Mouse (Mus musculus): Measurements from ENCODE around the gene Gtf2a1. TPM values are rescaled to one million over a fixed set of nuclear protein-coding genes. Genes with fewer than 3 reads are reported as not detected.
"Not testable (repeated sequence)": the region's sequence is repeated elsewhere in the genome, so short reads cannot be mapped to it uniquely, and the experiment has no call there.

Gtf2a1 gene
- total RNA-seq, 2 experiments from 2014 or later, result 23.1 to 29.9 TPM

DNA sequence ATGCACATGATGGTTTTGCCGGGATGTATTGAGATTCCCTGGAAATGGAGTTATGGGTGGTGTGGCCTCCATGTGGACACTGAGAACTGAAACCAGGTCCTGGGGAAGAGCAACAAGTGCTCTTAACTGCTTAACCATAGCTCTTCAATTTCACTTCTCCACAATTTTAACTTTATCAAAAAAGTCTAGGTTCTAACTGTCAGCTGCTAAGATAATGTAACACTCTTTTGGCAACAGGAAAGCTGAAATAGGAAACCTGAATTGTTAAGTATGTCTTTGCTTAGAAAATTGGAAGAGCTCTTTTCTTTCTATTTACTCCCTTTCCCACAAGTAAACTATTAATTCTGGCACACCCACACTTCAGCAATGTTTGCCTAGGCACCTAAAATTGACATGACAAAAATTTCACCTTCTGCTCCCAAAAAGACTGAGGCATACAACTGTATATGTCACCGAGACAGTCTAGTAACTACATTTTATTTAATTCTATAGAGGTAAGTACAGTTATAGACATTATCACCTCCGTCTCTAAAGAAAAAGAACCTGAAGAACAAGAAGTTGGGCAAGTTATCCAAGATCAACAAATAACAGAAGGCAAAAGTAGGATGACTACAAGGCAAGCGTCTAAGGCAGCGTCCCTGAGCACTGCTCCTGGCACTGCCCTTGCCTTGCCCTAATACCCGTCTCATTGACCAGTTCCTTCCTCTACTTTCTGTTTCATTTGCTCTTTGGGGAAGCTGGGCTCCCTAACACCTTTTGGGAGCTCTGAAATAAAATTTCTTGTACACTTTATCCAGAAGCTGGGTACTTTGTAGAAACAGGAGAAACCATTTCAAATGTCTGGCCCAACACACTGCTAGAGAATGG lies 8.8 kb downstream of the Gtf2a1 start:
- no peak for DNase-seq

DNA sequence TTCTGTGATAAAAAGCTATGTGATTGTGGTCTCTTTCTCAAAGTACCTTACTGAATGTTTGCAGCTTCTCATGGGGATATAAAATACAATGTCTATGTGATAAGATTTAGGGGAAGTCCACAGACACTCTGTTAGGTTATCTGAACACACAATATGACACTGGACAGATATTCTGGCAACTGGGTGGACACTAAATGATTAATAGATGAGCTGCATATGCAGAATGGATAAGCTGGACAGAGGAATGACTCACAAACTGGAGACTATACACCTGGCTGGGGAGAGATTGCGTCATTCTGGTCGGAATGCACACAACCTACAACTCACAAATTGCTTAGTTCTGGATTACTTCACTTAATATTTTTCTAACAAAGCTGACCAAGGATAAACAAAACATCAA lies 10.6 kb downstream of the Gtf2a1 start:
- no peak for DNase-seq

GRCm38 (mm10) chr12:91571708-91572107 lies 18.6 kb downstream of the Gtf2a1 start:
- no peak for DNase-seq

- DNase-seq, result no peak
Measured at GRCm38 (mm10) chr12:91569255-91569654, 21.0 kb downstream of the Gtf2a1 start.

DNA sequence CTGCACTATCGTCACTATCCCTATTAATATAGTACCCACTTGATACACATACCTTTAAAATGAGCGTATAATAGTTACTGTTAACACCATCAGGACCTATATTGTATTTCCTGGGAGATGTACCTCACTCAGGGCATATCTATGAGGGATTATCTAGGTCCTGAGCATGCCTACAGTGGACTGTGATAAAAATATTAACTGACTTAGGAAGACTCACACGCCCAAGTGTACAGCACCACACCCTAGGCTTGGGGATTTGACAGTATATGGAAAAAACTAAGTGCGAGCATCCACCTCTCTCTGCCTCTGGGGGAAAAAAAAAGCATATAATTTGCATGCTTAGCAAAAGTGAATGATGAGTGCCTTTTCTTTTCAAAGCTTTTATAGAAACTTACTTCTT lies 23.1 kb downstream of the Gtf2a1 start:
- DNase-seq, result no peak

GRCm38 (mm10) chr12:91558152-91558551 lies 32.1 kb downstream of the Gtf2a1 start:
- DNase-seq, result not testable (repeated sequence)

DNA sequence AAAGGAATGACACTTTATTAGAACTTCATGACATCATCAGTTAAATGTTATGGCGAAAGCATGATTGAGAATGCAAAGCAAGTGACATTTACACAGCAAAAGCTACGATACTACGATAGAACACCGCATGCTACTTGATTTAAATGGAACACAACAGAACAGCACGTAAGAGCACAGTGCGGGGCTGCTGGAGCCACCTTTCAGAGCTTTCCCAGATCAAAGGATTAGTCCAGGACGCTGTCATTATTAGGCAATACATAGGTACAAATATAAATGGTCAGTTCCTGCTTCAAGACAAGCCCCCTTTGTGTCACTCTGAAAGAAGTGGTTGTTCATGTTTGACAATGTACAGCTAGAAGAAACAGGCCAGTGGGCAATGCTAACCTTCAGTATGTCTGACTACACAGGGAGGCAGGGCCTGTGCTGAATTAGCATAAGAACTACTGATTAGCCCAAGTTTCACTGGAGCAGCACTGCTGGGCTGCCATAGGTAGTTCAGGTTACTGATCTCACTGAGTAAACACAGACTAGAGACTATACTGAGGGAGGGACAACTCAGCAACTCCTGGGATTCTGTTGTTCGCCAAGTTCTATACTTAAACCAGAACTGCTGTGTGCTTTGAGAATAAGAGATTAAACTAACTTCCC lies 32.8 kb downstream of the Gtf2a1 start:
- DNase-seq, result not testable (repeated sequence)

DNA sequence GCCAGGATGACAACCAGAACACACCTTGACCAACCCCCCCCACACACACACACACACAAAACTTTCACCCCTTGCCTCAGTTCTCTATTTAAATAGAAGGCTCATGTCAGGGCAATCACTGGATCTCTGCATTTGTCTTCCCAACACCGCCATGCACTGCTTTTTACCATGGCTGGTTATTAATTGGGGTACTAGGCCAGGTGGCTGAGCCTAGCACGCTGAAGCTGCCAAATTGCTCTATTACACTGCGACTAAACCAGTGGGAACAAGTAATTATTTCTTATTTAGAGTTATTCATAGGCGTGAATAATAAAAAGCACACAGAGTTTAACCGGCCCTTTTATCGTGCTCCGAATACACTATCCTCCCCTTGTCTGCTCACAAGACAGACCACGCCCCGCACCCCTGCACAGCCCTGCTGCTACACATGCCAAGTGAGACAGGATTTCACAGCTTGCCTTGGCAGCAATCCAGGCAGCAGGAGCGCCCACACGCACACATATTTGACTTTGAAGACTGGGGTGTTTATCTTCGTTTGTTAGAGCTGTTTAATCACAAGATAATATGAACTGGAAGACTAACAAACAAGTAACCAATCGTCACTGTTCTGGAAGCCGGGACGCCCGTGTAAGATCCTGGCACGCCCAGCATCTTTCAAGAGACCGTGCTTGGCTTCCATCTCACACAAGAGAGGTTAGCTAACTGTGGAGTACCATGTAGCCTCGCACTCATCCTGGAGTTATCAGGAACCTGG lies 38.3 kb downstream of the Gtf2a1 start:
- DNase-seq, result peak; percentile 56 to 66

- DNase-seq, result no peak
Measured at GRCm38 (mm10) chr12:91549471-91549870, 40.8 kb downstream of the Gtf2a1 start.

DNA sequence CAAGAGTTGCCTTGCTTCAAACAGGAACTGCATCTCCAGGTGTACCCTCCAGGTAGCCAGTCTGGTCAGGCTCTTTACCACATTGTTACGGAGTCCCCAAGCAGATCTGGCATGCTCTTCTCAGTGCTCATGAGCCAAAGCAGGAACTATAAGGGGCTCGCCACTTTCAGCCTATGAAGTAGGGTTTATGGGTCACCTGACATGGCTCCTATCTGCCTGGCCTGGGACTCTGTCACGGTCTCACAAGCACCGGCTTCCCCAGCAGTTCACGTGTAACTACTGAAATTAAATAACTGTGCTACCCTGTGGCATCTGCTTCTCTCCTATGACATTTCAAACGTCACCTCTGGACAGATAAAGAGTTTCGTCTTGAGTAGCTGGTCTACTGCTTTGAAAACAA lies 50.1 kb downstream of the Gtf2a1 start:
- DNase-seq, result no peak

DNA sequence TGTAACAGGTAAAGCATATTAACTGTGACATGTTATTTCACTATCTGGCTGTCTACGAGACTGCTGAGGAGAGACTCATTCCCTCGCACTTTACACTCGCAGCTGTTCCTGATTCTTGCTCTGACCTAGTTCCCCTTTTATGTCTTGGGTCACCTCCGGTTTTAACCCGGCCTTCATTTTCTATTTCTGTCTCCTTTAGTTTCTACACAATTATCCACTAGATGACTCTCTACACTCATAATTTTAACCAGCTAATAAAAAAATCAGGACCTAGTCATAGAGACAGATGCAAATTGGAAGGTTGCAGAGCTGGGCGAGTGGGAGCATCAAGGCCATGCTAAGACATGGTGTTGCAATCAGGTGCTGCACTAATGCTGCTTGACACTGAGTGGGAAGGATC lies 55.8 kb downstream of the Gtf2a1 start:
- DNase-seq, result peak in 1 of 2 experiments; percentile 8

DNA sequence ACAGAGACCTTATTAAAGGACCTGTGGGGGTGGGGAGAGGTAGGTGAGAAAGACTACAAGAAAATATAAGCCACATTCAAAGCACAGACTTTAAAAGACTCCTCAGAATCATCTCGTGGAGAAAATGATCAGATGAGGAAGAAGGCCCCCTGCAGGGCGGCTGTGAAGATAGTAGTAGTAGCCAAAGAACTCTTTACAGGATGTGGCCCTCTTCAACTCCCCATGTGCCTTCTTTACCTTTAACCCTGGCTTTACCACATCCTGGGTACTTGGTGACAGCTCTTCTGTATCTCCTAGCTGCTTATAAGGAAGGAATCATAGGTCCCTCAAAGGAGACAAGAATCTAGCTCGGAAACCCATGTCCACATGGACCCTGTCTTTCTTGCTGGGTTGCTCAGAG lies 66.7 kb downstream of the Gtf2a1 start:
- DNase-seq, result no peak

GRCm38 (mm10) chr12:91517808-91518207 lies 72.5 kb downstream of the Gtf2a1 start:
- DNase-seq, result no peak

DNA sequence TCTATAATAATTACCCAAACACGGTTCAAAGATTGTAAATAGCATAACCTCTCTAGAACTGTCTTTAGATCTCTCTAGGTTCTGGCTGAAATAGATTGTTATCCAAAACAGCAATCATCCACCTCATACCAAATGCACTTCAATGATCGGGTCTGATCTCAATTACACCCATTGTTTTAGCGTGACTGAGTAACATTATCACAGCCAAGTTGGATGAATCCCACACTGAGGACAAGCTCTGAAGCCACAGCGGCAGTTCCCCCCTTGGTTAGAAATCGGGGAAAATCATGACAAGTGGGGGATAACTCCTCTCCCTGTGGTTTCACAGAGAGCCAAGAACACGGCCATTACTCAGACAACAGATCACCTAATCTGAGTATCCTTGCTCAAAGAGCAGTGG lies 76.3 kb downstream of the Gtf2a1 start:
- DNase-seq, result no peak

- DNase-seq, result no peak
Measured at GRCm38 (mm10) chr12:91511766-91512165, 78.5 kb downstream of the Gtf2a1 start.

Other genes with a start within 250 kb of the Gtf2a1 start
- gene Cep128, start 206.1 kb downstream of the Gtf2a1 start, total RNA-seq (2021), result 10 to 100 TPM; 12.1 to 13.5 TPM
- under 1 TPM; 0.32 to 0.72 TPM for gene Tshr, start 205.9 kb downstream of the Gtf2a1 start, total RNA-seq (2021)
- 1 to 10 TPM; 4.7 to 5.9 TPM for gene Ston2, start 197.9 kb upstream of the Gtf2a1 start, total RNA-seq (2021)